Mouse (Mus musculus): ENCODE data around the gene Snx29. TPM values are rescaled to one million over a fixed set of nuclear protein-coding genes. Genes with fewer than 3 reads are reported as not detected.

The Snx29 gene
- polyA plus RNA-seq, 1 experiment from 2014 or later: 10.0 TPM

DNA sequence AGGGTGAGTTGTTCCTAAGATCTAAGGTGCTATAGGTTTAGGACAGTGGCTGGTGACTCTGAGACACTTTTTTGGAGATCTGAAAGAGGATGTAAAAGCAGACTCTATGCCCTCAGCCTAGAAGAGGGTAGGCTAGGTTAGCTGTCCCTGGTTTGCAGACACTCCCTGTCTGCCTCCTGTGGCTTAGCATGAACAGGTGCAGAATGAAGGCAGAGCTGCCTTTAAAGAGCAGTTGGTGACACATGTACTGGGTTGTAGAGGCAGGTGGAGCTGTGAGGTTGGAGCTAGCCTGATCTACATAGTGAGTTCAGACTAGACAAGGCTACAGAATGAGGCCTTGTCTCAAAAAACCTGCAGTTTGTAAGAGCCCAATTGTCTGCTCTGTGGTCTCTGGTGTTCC lies 427.9 kb downstream of the Snx29 start:
- DNase-seq (ENCODE audit: low spot score) (no peak), ATAC-seq (no peak)
- Histone ChIP-seq H3K4me3 (ENCODE audit: low read depth, low read length) (no peak overlapping the region), H3K9ac (replicated peaks; ENCODE audit: low read depth) (no peak overlapping the region), H3K4me1 (ENCODE audit: insufficient read depth, low read depth, low read length) (no peaks in the 10 kb centered on the region), H3K27me3 (replicated peaks; ENCODE audit: insufficient read depth, low read length) (no peaks in the 10 kb centered on the region), H3K27ac (ENCODE audit: low read length) (no peak overlapping the region), H3K36me3 (ENCODE audit: insufficient read depth, low read length) (0 out of 2 replicates have a peak, but pooled peaks cover 5% of the 10 kb centered on the region), H3K9me3 (ENCODE audit: low read length) (no peaks in the 10 kb centered on the region), H3K4me2 (replicated peaks; ENCODE audit: low read depth, low read length) (no peak overlapping the region)
- TF ChIP-seq EP300 (IDR thresholded peaks at IDR 0.05) (no peak), CTCF (IDR thresholded peaks at IDR 0.05) (no peak)

DNA sequence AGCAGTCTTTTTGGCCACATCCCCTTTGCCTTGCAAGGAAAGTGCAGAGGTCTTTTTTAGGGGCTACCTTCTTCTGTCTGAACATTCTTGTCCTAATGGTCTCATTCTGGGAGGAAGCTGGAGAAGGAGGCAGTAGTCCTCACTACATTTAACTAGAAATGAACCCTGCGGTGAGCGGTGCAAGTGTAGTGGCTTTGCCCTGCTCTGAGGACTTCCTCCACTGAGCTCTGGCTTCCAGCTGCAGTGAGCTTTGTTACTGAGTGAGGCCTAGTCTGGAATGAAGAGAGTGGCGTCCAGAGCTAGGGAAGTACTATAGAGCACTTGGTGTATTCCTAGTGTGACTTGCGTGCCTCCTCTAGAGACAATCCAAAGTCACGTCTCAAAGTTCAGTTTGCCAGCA lies 429.8 kb downstream of the Snx29 start:
- ATAC-seq: no peak

DNA sequence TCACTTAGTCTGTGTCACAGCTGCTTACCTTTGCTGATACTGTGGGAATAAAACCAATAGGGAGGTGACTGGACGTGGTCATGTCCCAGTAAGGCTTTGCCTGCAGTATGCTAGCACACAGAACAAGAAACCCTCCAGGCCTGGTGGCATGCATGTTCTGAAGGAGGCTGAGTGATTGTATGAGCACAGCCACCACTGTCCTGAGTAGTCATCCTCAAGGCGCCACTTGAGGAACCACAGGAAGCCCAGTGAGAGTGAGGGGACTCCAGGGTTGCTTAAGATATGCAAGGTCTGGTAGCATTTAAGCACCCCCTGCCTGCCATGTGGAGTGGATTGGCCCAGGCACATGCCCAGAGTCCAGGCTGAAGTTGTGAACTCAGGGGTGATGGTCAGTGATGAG lies 430.8 kb downstream of the Snx29 start:
- no peak overlapping the region for H3K9ac ChIP-seq (replicated peaks; ENCODE audit: low read depth)
- no peaks in the 10 kb centered on the region for H3K27me3 ChIP-seq (replicated peaks; ENCODE audit: insufficient read depth, low read length)
- no peak overlapping the region for H3K4me2 ChIP-seq (replicated peaks; ENCODE audit: low read depth, low read length)
- 0 out of 2 replicates have a peak, but pooled peaks cover 13% of the 10 kb centered on the region for H3K36me3 ChIP-seq (ENCODE audit: insufficient read depth, low read length)
- ATAC-seq: no peak
- H3K4me1 ChIP-seq (ENCODE audit: insufficient read depth, low read depth, low read length): no peaks in the 10 kb centered on the region
- H3K27ac ChIP-seq (ENCODE audit: low read length): no peak overlapping the region
- TF ChIP-seq CTCF (IDR thresholded peaks at IDR 0.05) (no peak), EP300 (IDR thresholded peaks at IDR 0.05) (no peak)
- WGBS: 85% methylated on average over 2 of the region's 2 CpGs
- H3K4me3 ChIP-seq (ENCODE audit: low read depth, low read length): no peak overlapping the region
- H3K9me3 ChIP-seq (ENCODE audit: low read length): no peaks in the 10 kb centered on the region
- no peak for DNase-seq (ENCODE audit: low spot score)

More for the DNA sequence above, 429.8 kb downstream of the Snx29 start:
- Histone ChIP-seq H3K4me3 (ENCODE audit: low read depth, low read length) (no peak overlapping the region), H3K4me1 (ENCODE audit: insufficient read depth, low read depth, low read length) (no peaks in the 10 kb centered on the region), H3K27ac (ENCODE audit: low read length) (no peak overlapping the region), H3K27me3 (replicated peaks; ENCODE audit: insufficient read depth, low read length) (no peaks in the 10 kb centered on the region), H3K4me2 (replicated peaks; ENCODE audit: low read depth, low read length) (no peak overlapping the region), H3K9ac (replicated peaks; ENCODE audit: low read depth) (no peak overlapping the region), H3K9me3 (ENCODE audit: low read length) (no peaks in the 10 kb centered on the region), H3K36me3 (ENCODE audit: insufficient read depth, low read length) (0 out of 2 replicates have a peak, but pooled peaks cover 13% of the 10 kb centered on the region)
- no peak for TF ChIP-seq EP300 (IDR thresholded peaks at IDR 0.05)
- no peak for TF ChIP-seq CTCF (IDR thresholded peaks at IDR 0.05)
- DNase-seq (ENCODE audit: low spot score): no peak
- WGBS: 91% methylated on average over 5 of the region's 5 CpGs

DNA sequence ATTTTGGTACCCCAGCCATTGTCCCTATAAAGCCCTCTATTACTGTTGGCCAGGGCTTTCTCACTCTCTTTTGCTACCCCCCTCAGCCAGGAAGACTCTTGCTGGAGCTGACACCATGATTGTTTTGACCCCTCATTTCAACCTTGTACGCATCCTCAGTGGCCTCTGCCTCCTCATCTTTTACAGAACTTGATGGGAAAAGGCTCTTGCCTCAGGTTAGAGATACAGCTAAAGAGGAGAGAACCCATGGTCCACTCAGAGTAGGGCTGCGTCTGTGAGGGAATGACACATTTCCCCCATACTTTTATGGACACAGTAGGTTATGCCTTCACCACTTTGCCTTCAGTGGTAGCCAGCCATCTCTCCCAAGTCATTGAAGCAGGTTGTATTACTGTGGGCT lies 431.4 kb downstream of the Snx29 start:
- 0 out of 2 replicates have a peak, but pooled peaks cover 13% of the 10 kb centered on the region for H3K36me3 ChIP-seq (ENCODE audit: insufficient read depth, low read length)
- H3K4me2 ChIP-seq (replicated peaks; ENCODE audit: low read depth, low read length): no peak overlapping the region
- no peaks in the 10 kb centered on the region for H3K4me1 ChIP-seq (ENCODE audit: insufficient read depth, low read depth, low read length)
- DNase-seq (ENCODE audit: low spot score): no peak
- H3K4me3 ChIP-seq (ENCODE audit: low read depth, low read length): no peak overlapping the region
- ATAC-seq: no peak
- TF ChIP-seq CTCF (IDR thresholded peaks at IDR 0.05) (no peak), EP300 (IDR thresholded peaks at IDR 0.05) (no peak)
- H3K27me3 ChIP-seq (replicated peaks; ENCODE audit: insufficient read depth, low read length): no peaks in the 10 kb centered on the region
- no peak overlapping the region for H3K9ac ChIP-seq (replicated peaks; ENCODE audit: low read depth)
- WGBS: 95% methylated on average over 2 of the region's 2 CpGs
- H3K9me3 ChIP-seq (ENCODE audit: low read length): no peaks in the 10 kb centered on the region
- H3K27ac ChIP-seq (ENCODE audit: low read length): no peak overlapping the region

DNA sequence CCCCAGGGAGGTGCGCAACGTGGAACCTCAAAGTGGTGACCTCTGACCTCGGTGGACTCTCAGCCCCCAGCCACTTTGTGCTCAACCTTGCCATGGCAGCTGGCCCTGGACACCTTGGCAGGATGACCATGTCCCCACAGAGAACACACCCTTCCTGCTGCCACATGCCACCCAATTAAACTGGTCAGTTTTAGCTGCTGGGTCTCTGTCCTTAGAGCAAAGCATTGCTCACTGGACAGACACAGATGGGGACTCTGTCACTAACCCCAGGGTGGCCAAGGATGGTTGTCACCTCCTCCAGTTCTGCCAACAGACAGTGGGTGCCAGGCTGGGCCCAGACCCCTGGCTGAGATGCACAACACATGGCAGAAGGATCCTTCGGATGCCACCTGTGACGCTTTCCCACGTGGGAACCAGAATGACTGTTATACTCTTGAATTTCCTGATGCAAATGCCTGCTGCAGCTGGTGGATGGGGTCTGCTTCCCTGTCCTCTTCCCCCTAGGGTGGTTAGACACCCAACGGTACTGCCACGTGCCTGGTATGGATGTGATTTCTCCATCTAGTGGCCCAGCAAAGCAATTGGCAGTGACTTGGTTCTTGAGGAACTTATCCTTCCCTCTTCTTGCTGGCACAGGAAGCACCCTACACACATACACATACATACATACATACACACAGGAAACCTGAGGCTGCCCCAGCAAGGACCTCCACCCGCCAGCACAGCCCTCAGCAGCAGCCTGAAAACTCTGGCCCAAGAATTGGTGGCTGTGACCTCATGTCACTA lies 432.8 kb downstream of the Snx29 start:
- H3K36me3 ChIP-seq (ENCODE audit: insufficient read depth, low read length): 0 out of 2 replicates have a peak, but pooled peaks cover 13% of the 10 kb centered on the region
- no peak overlapping the region for H3K4me3 ChIP-seq (ENCODE audit: low read depth, low read length)
- peak; percentile 17; the same call in 1 of the 2 replicates for TF ChIP-seq CTCF (IDR thresholded peaks at IDR 0.05)
- TF ChIP-seq EP300 (IDR thresholded peaks at IDR 0.05): no peak
- WGBS: 75% methylated on average over 9 of the region's 9 CpGs
- no peak overlapping the region for H3K4me2 ChIP-seq (replicated peaks; ENCODE audit: low read depth, low read length)
- ATAC-seq: no peak
- H3K4me1 ChIP-seq (ENCODE audit: insufficient read depth, low read depth, low read length): no peaks in the 10 kb centered on the region
- no peaks in the 10 kb centered on the region for H3K27me3 ChIP-seq (replicated peaks; ENCODE audit: insufficient read depth, low read length)
- no peak overlapping the region for H3K9ac ChIP-seq (replicated peaks; ENCODE audit: low read depth)
- no peaks in the 10 kb centered on the region for H3K9me3 ChIP-seq (ENCODE audit: low read length)
- no peak for DNase-seq (ENCODE audit: low spot score)
- H3K27ac ChIP-seq (ENCODE audit: low read length): no peak overlapping the region

DNA sequence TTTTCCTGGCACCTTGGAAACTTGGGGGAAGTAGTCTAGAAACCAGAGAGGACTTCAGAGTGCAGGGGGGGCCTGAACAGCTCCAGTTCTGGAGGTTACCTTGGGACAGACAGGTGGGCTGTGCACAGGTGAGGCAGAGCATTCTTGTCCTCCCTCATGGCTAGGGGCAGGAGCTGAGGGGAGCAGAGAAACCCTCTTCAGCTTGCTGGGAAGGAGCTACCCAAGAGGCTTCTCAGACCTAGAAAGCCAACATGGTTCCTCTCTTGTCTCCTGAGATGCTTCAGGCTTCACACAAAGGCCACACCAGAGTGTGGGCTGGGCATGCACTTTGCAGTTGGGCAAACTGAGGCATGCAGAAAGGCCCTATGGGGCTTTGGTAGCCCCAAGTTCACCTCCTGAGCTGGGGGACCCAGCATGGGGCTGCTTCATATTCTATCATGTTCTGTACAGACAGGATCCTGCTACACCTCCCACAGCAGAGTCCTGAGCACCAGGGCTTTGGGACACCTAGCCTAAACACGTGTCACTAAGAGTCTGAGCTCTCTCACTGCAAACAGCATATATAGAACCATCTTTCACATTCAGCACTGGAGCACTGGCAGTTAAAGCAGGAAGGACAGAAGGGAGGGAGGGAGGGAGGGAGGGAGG lies 434.0 kb downstream of the Snx29 start:
- Histone ChIP-seq H3K27me3 (replicated peaks; ENCODE audit: insufficient read depth, low read length) (no peaks in the 10 kb centered on the region), H3K36me3 (ENCODE audit: insufficient read depth, low read length) (0 out of 2 replicates have a peak, but pooled peaks cover 13% of the 10 kb centered on the region), H3K27ac (ENCODE audit: low read length) (no peak overlapping the region), H3K9ac (replicated peaks; ENCODE audit: low read depth) (no peak overlapping the region), H3K9me3 (ENCODE audit: low read length) (no peaks in the 10 kb centered on the region), H3K4me2 (replicated peaks; ENCODE audit: low read depth, low read length) (no peak overlapping the region), H3K4me1 (ENCODE audit: insufficient read depth, low read depth, low read length) (no peaks in the 10 kb centered on the region), H3K4me3 (ENCODE audit: low read depth, low read length) (no peak overlapping the region)
- ATAC-seq (no peak), DNase-seq (ENCODE audit: low spot score) (no peak)
- 54% methylated on average over 1 of the region's 1 CpGs for WGBS
- no peak for TF ChIP-seq CTCF (IDR thresholded peaks at IDR 0.05)
- no peak for TF ChIP-seq EP300 (IDR thresholded peaks at IDR 0.05)
